Mouse (Mus musculus) stomach, embryonic 14.5 days (tissue): Measurements from ENCODE around the gene Entpd5. TPM values are rescaled to one million over a fixed set of nuclear protein-coding genes. Genes with fewer than 3 reads are reported as not detected.
A peak's percentile ranks its signal among the peaks of the same experiment; 100 is the strongest.

Source experiments
- ATAC-seq: fragments of 200-750 bp; cut with Nextera tagmentation; 2 replicates; pipeline ENCODE4 v1.8.0; 2017; ENCODE audit warnings: low read depth, moderate TSS enrichment; ENCODE audit not compliant: insufficient number of reproducible peaks, insufficient read depth, low FRiP score
- H3K27ac ChIP-seq: fragments of 300-500 bp; sonication (generic); 2 replicates; pipeline ENCODE4 v1.5.1; 2014; ENCODE audit warnings: mild to moderate bottlenecking, low read length, moderate library complexity, mixed read lengths
- H3K27me3 ChIP-seq: fragments of 300-500 bp; sonication (generic); 2 replicates; pipeline ENCODE4 v1.6.1; 2014; ENCODE audit warnings: low read length, control low read depth, mixed read lengths; ENCODE audit not compliant: control insufficient read depth, insufficient read depth
- H3K36me3 ChIP-seq: fragments of 300-500 bp; sonication (generic); 2 replicates; pipeline ENCODE4 v1.6.1; 2014; ENCODE audit warnings: mild to moderate bottlenecking, control low read depth, low read length, moderate library complexity, mixed read lengths; ENCODE audit not compliant: control insufficient read depth, insufficient read depth
- H3K4me1 ChIP-seq: fragments of 300-500 bp; sonication (generic); 2 replicates; pipeline ENCODE4 v1.6.1; 2014; ENCODE audit warnings: low read length, control low read depth, mixed read lengths; ENCODE audit not compliant: control insufficient read depth, insufficient read depth
- H3K4me2 ChIP-seq: fragments of 300-500 bp; sonication (generic); replicated peaks from 2 replicates; pipeline ENCODE4 v1.6.1; 2014; ENCODE audit warnings: low read depth, low read length, control low read depth
- H3K4me3 ChIP-seq: fragments of 300-500 bp; sonication (generic); 2 replicates; pipeline ENCODE4 v1.5.1; 2014; ENCODE audit warnings: low read depth, low read length, control low read depth
- H3K9ac ChIP-seq: fragments of 300-500 bp; sonication (generic); replicated peaks from 2 replicates; pipeline ENCODE4 v1.6.1; 2014; ENCODE audit warnings: low read depth, mild to moderate bottlenecking, control low read depth, low read length, moderate library complexity, mixed read lengths
- H3K9me3 ChIP-seq: fragments of 300-500 bp; sonication (generic); 2 replicates; pipeline ENCODE4 v1.6.1; 2016; ENCODE audit warnings: low read depth, low read length, control low read depth; ENCODE audit not compliant: control insufficient read depth
- WGBS: fragments of 180-500 bp; shearing (Covaris S2); extraction: QIAGEN DNeasy Blood & Tissue Kit; methylation state at CpG from one replicate; pipeline ENCODE4 v1.1.7; 2014; 5-methylcytosine and 5-hydroxymethylcytosine counted together
- polyA plus RNA-seq: library from polyadenylated mRNA; unstranded; fragments of >200 nt; fragmentation: Nextera tagmentation; extraction: Ambion mirVana; gene quantifications from 2 replicates; pipeline ENCODE4 v1.2.1, GENCODE M21; 2014

Gene Entpd5
- polyA plus RNA-seq, 1 experiment from 2014 or later = 15.0 TPM

GRCm38 (mm10) chr12:84442526-84442925, 33.7 kb upstream of the Entpd5 start:
- H3K4me3 ChIP-seq = no peak overlapping the region
- H3K4me2 ChIP-seq = no peak overlapping the region
- H3K9me3 ChIP-seq = no peaks in the 10 kb centered on the region
- H3K9ac ChIP-seq = no peak overlapping the region
- no peaks in the 10 kb centered on the region for H3K4me1 ChIP-seq
- no peak for ATAC-seq
- no peaks in the 10 kb centered on the region for H3K36me3 ChIP-seq
- no peak overlapping the region for H3K27ac ChIP-seq
- WGBS = 61% methylated on average over 4 of the region's 4 CpGs
- H3K27me3 ChIP-seq = no peaks in the 10 kb centered on the region

DNA sequence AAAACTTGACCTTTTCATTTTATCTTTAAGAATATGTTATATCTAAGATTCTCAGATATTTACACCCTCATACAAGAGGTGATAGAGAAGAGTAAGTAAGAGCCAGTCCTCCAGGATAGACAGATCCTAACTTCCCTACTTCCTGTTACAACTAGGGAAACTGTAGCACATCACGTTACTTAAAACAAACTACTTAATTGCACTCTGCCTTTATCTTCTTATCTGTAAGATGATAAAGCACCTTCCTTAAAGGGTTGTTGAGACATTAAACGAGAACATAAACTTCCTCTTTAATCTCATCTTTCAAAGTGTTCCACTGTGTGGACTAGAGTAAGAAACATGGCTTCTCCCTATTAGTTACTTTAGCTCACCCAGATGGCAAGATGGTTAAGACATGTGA, 29.9 kb upstream of the Entpd5 start:
- H3K36me3 ChIP-seq = no peaks in the 10 kb centered on the region
- H3K4me1 ChIP-seq = no peaks in the 10 kb centered on the region
- WGBS = 42% methylated on average over 2 of the region's 2 CpGs
- no peak overlapping the region for H3K4me2 ChIP-seq
- H3K27ac ChIP-seq = no peak overlapping the region
- no peak overlapping the region for H3K9ac ChIP-seq
- no peaks in the 10 kb centered on the region for H3K9me3 ChIP-seq
- ATAC-seq = no peak
- H3K27me3 ChIP-seq = no peaks in the 10 kb centered on the region
- no peak overlapping the region for H3K4me3 ChIP-seq

- no peak overlapping the region for H3K4me3 ChIP-seq
- no peak overlapping the region for H3K4me2 ChIP-seq
- H3K27me3 ChIP-seq = no peaks in the 10 kb centered on the region
- H3K9ac ChIP-seq = no peak overlapping the region
- H3K27ac ChIP-seq = no peak overlapping the region
- H3K36me3 ChIP-seq = no peaks in the 10 kb centered on the region
- H3K4me1 ChIP-seq = no peaks in the 10 kb centered on the region
- no peaks in the 10 kb centered on the region for H3K9me3 ChIP-seq
- no peak for ATAC-seq
- 79% methylated on average over 2 of the region's 2 CpGs for WGBS
Measured at GRCm38 (mm10) chr12:84429825-84430224, 21.0 kb upstream of the Entpd5 start.

DNA sequence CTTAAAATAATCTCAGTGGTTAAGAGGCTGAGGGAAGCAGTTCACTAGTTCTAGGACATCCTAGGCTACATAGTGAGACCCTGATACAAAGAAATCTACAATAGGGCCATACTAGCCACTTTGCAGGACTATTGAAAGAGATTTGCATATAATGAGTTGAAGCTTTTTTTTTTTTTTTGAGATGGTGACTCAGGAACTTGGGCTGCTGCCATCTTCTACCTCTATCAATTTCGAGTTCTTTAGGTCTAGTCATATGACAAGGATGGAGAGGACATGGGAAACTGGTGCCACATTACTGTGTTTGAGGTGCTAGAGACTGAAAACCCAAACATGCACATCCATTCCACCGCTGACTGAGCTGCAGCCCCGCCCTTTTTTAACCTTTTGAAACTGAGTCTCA, 15.2 kb upstream of the Entpd5 start:
- no peak overlapping the region for H3K4me2 ChIP-seq
- H3K36me3 ChIP-seq = no peaks in the 10 kb centered on the region
- WGBS = 58% methylated on average over 3 of the region's 3 CpGs
- no peaks in the 10 kb centered on the region for H3K27me3 ChIP-seq
- no peaks in the 10 kb centered on the region for H3K4me1 ChIP-seq
- no peaks in the 10 kb centered on the region for H3K9me3 ChIP-seq
- no peak overlapping the region for H3K4me3 ChIP-seq
- no peak for ATAC-seq
- no peak overlapping the region for H3K9ac ChIP-seq
- H3K27ac ChIP-seq = no peak overlapping the region

DNA sequence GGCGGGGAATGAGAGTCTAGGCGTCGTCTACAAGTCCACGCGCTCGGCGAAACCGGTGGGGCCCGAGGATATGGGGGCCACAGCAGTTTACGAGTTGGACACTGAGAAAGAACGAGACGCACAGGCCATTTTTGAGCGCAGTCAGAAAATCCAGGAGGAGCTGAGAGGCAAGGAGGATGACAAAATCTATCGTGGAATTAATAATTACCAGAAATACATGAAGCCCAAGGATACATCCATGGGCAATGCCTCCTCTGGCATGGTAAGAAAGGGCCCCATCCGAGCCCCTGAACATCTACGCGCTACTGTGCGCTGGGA, 8.7 kb upstream of the Entpd5 start:
- WGBS = 41% methylated on average over 18 of the region's 18 CpGs

GRCm38 (mm10) chr12:84416834-84417604, 8.2 kb upstream of the Entpd5 start, which contains the start of gene Rnf113a2:
Gene Rnf113a2, plus strand, starts transcription at chr12:84417196.
- Histone ChIP-seq H3K4me3 (peak within 1 kb of the TSS; percentile 44), H3K4me2 (peak within 1 kb of the TSS; percentile 82), H3K27ac (peak within 1 kb of the TSS; percentile 35; the same call in 1 of the 2 replicates), H3K27me3 (no peaks in the 10 kb centered on the region), H3K9me3 (no peaks in the 10 kb centered on the region; the same call in 1 of the 2 replicates), H3K36me3 (no peaks in the 10 kb centered on the region), H3K4me1 (0 out of 2 replicates have a peak, but pooled peaks cover 4% of the 10 kb centered on the region), H3K9ac (peak within 1 kb of the TSS; percentile 39)
- peak; percentile 91; the same call in 1 of the 2 replicates for ATAC-seq
- WGBS = 3% methylated on average over 50 of the region's 50 CpGs

More for the DNA sequence above, 8.7 kb upstream of the Entpd5 start:
- no peaks in the 10 kb centered on the region; the same call in 1 of the 2 replicates for H3K9me3 ChIP-seq
- H3K9ac ChIP-seq = peak overlapping the region; percentile 39; the same call in 1 of the 2 replicates
- peak overlapping the region; percentile 82 for H3K4me2 ChIP-seq
- no peaks in the 10 kb centered on the region for H3K36me3 ChIP-seq
- H3K27ac ChIP-seq = peak overlapping the region; percentile 35; the same call in 1 of the 2 replicates
- peak; percentile 28; the same call in 1 of the 2 replicates for ATAC-seq
- peak overlapping the region; percentile 44 for H3K4me3 ChIP-seq
- 0 out of 2 replicates have a peak, but pooled peaks cover 4% of the 10 kb centered on the region for H3K4me1 ChIP-seq
- no peaks in the 10 kb centered on the region for H3K27me3 ChIP-seq

DNA sequence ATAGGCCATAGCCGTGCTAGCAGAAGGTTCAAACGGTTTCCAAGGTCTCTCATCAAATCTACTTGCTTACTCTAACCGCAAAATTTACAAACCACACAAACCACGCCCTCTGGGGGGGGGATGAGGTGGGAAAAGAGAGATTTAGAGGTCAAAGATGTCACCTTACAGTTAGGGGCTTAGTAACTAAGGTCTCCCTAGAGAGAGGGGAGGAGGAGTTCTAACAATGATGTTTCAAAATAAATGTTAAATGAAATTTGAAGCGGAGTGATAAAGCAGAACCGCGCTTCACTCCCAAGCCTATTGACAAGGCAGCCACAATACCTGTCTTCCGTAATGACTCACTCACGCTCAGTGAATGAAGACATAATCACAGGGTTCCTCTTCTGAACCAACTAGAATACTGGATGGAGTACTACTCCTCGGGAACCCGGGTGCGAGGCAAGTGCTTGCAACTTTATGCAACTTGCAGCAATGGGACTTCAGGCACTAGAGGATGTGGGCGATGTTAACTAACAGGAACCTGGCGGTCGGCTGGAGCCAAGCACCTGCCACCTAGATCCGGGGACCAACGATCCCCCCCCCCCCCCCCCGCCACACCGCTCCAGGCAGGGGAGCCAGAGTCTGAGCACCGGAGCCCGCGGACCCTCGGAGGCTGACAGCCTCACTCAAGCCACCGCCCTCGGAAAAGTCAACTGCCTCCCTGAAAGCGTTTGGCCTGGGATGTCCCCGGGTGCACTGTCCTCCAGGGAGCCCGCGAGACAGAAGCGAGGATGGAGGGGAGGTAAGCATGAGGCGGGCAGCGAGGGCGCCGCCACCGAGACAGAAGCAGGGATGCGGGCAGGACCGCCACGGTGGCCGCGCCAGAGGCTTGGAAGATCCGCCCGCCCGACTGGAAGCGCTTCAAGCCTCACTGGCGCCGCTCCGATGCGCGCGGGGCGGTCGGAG, 683 bp downstream of the Entpd5 start:
- Histone ChIP-seq H3K9me3 (no peaks in the 10 kb centered on the region), H3K36me3 (no peaks in the 10 kb centered on the region), H3K27ac (peak overlapping the region; percentile 77), H3K4me1 (peaks cover 8% of the 10 kb centered on the region; the same call in 1 of the 2 replicates), H3K27me3 (no peaks in the 10 kb centered on the region), H3K4me3 (peak overlapping the region; percentile 60), H3K9ac (peak overlapping the region; percentile 60), H3K4me2 (peak overlapping the region; percentile 94)
- peak; percentile 75 for ATAC-seq
- 2% methylated on average over 42 of the region's 52 CpGs for WGBS

DNA sequence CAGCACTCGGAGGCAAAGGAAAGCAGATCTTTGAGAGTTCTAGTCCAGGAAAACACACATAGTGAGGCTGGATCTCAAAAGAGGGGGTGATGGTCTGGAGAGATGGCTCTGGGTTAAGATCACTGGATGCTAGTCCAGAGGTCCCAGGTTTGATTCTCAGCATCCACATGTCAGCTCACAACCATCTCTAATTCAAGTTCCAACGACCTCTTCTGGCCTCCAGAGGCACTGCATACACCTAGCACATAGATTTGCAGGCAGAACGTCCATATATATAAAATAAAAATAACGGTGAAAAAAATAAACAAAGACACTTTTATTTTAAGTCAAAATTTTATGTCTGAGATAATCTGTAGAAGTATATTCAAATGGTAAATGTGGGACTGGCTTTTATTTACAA, 1.6 kb downstream of the Entpd5 start:
- Histone ChIP-seq H3K27me3 (no peaks in the 10 kb centered on the region), H3K27ac (no peak overlapping the region), H3K4me1 (peaks cover 8% of the 10 kb centered on the region; the same call in 1 of the 2 replicates), H3K4me3 (no peak overlapping the region), H3K9me3 (no peaks in the 10 kb centered on the region), H3K36me3 (no peaks in the 10 kb centered on the region), H3K4me2 (no peak overlapping the region), H3K9ac (no peak overlapping the region)
- 62% methylated on average over 4 of the region's 4 CpGs for WGBS
- ATAC-seq = no peak
